Mouse (Mus musculus) spleen, postnatal 10 days (tissue): ENCODE measurements around the gene Dmc1.
A peak's percentile ranks its signal among the peaks of the same experiment; 100 is the strongest.

Experiments used
- DNase-seq, 2 experiments: peaks; one replicate each; pipeline ENCODE4 v3.0.0; 2021 to 2022; ENCODE audit warnings: low spot score in 2 of 2

Gene Dmc1

GRCm38 (mm10) chr15:79516171-79517096 lies 88.5 kb downstream of the Dmc1 start, which contains the start of gene Kdelr3:
TSS of gene Kdelr3 (plus strand) at chr15:79516411.
- DNase-seq, result peak in 1 of 2 experiments; percentile 33

GRCm38 (mm10) chr15:79513940-79514339 lies 91.0 kb downstream of the Dmc1 start:
- DNase-seq, result no peak

- DNase-seq, result peak in 1 of 2 experiments; percentile 62
Measured at GRCm38 (mm10) chr15:79511553-79512320, 93.2 kb downstream of the Dmc1 start.
